Mouse (Mus musculus) small intestine, adult 2 months (tissue): ENCODE results near the gene Gimap8. TPM values are rescaled to one million over a fixed set of nuclear protein-coding genes. Genes with fewer than 3 reads are reported as not detected.

Experiments
- H3K27ac ChIP-seq: fragments of 200-500 bp; 2 replicates; pipeline ENCODE4 v1.5.1; 2012; ENCODE audit warnings: low read depth, low read length, control low read depth, inconsistent platforms; ENCODE audit not compliant: insufficient read depth
- H3K27me3 ChIP-seq: fragments of 200-500 bp; 2 replicates; pipeline ENCODE4 v1.6.1; 2012; ENCODE audit warnings: mild to moderate bottlenecking, moderate library complexity, low read length, inconsistent platforms; ENCODE audit not compliant: control insufficient read depth, insufficient read depth
- H3K36me3 ChIP-seq: fragments of 200-500 bp; 2 replicates; pipeline ENCODE4 v1.6.1; 2012; ENCODE audit warnings: mild to moderate bottlenecking, low read length, control low read depth, inconsistent platforms; ENCODE audit not compliant: control insufficient read depth, insufficient read depth
- H3K4me1 ChIP-seq: fragments of 200-500 bp; 2 replicates; pipeline ENCODE4 v1.6.1; 2012; ENCODE audit warnings: low read length, inconsistent platforms, mixed read lengths; ENCODE audit not compliant: control insufficient read depth, insufficient read depth, insufficient read length
- H3K4me3 ChIP-seq: fragments of 200-500 bp; 2 replicates; pipeline ENCODE4 v1.5.1; 2012; ENCODE audit warnings: low read depth, mild to moderate bottlenecking, control low read depth, inconsistent platforms, low read length, moderate library complexity
- CTCF ChIP-seq: fragments of 200-500 bp; IDR thresholded peaks from 2 replicates; pipeline ENCODE4 v1.5.1; 2012; ENCODE audit warnings: low read depth, mild to moderate bottlenecking, control low read depth, inconsistent platforms, low read length, moderate library complexity, mixed read lengths; ENCODE audit not compliant: insufficient replicate concordance, insufficient read length; ENCODE audit errors: extremely low read depth
- POLR2A ChIP-seq: fragments of 200-500 bp; IDR thresholded peaks from 2 replicates; pipeline ENCODE4 v1.6.1; 2012; ENCODE audit warnings: low read depth, mild to moderate bottlenecking, control low read depth, inconsistent platforms, low read length, moderate library complexity
- WGBS: fragments of 180-500 bp; shearing (Covaris S2); methylation state at CpG from one replicate; pipeline ENCODE4 v1.1.7; 2018; 5-methylcytosine and 5-hydroxymethylcytosine counted together
- polyA plus RNA-seq: library from polyadenylated mRNA; depleted of rRNA; stranded (reverse); fragments of >200 nt; gene quantifications from 2 replicates; pipeline ENCODE4 v1.2.3, GENCODE M21; 2012

Gene Gimap8
- polyA plus RNA-seq, 1 experiment: 1.5 TPM

GRCm38 (mm10) chr6:48648779-48649178, 1.7 kb downstream of the Gimap8 start:
- no peak overlapping the region for H3K27ac ChIP-seq
- peaks cover 6% of the 10 kb centered on the region for H3K4me1 ChIP-seq
- WGBS: 90% methylated on average over 4 of the region's 4 CpGs
- TF ChIP-seq CTCF: no peak
- TF ChIP-seq POLR2A: no peak
- H3K4me3 ChIP-seq: no peak overlapping the region
- H3K27me3 ChIP-seq: no peaks in the 10 kb centered on the region
- peaks cover 2% of the 10 kb centered on the region; the same call in 1 of the 2 replicates for H3K36me3 ChIP-seq

- WGBS: 91% methylated on average over 9 of the region's 9 CpGs
- H3K4me1 ChIP-seq: peaks cover 6% of the 10 kb centered on the region
- H3K4me3 ChIP-seq: no peak overlapping the region
- no peaks in the 10 kb centered on the region for H3K27me3 ChIP-seq
- no peak for TF ChIP-seq POLR2A
- TF ChIP-seq CTCF: no peak
- no peak overlapping the region for H3K27ac ChIP-seq
- peaks cover 2% of the 10 kb centered on the region; the same call in 1 of the 2 replicates for H3K36me3 ChIP-seq
Observed at GRCm38 (mm10) chr6:48650041-48650440, 3.0 kb downstream of the Gimap8 start.

- no peak for TF ChIP-seq CTCF
- TF ChIP-seq POLR2A: no peak
- no peak overlapping the region for H3K4me3 ChIP-seq
- no peak overlapping the region for H3K27ac ChIP-seq
- H3K27me3 ChIP-seq: no peaks in the 10 kb centered on the region
- no peaks in the 10 kb centered on the region for H3K36me3 ChIP-seq
- H3K4me1 ChIP-seq: no peaks in the 10 kb centered on the region
- 80% methylated on average over 5 of the region's 5 CpGs for WGBS
Observed at GRCm38 (mm10) chr6:48658721-48659120, 11.7 kb downstream of the Gimap8 start.

DNA sequence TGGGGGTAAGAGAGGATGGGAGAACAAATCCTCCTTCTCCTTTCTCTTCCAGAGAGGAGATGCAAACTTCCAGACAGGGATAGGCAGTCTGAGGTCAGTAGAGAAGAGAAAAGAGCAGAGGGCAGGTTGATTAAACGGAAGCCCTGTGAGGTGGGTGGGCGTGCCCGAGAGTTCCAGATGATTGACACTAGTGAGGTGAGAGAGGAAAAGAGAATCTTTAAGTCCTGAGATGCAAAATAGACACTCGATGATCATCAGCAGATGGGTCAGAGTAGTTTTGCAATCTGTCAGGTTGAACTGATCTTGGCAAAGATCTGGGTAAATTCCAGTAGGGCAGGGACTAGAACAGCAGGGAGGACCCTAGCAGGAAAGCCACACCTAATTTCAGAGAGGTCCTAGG, 17.7 kb downstream of the Gimap8 start:
- Histone ChIP-seq H3K27ac (no peak overlapping the region), H3K4me1 (peaks cover 8% of the 10 kb centered on the region), H3K27me3 (no peaks in the 10 kb centered on the region), H3K36me3 (no peaks in the 10 kb centered on the region), H3K4me3 (no peak overlapping the region)
- WGBS: 49% methylated on average over 4 of the region's 4 CpGs
- TF ChIP-seq CTCF: no peak

- WGBS: 97% methylated on average over 9 of the region's 9 CpGs
- H3K27ac ChIP-seq: no peak overlapping the region
- no peak overlapping the region for H3K4me3 ChIP-seq
Observed at GRCm38 (mm10) chr6:48665471-48665870, 18.4 kb downstream of the Gimap8 start.

GRCm38 (mm10) chr6:48666159-48666586, 19.1 kb downstream of the Gimap8 start:
- no peaks in the 10 kb centered on the region for H3K27me3 ChIP-seq
- peaks cover 8% of the 10 kb centered on the region for H3K4me1 ChIP-seq
- no peak overlapping the region for H3K27ac ChIP-seq
- 7% methylated on average over 7 of the region's 7 CpGs for WGBS
- H3K36me3 ChIP-seq: no peaks in the 10 kb centered on the region
- H3K4me3 ChIP-seq: no peak overlapping the region
- TF ChIP-seq POLR2A (no peak), CTCF (no peak)

More at GRCm38 (mm10) chr6:48665471-48665870, 18.4 kb downstream of the Gimap8 start:
- Histone ChIP-seq H3K4me1 (peaks cover 8% of the 10 kb centered on the region), H3K36me3 (no peaks in the 10 kb centered on the region), H3K27me3 (no peaks in the 10 kb centered on the region)
- no peak for TF ChIP-seq POLR2A
- TF ChIP-seq CTCF: no peak

DNA sequence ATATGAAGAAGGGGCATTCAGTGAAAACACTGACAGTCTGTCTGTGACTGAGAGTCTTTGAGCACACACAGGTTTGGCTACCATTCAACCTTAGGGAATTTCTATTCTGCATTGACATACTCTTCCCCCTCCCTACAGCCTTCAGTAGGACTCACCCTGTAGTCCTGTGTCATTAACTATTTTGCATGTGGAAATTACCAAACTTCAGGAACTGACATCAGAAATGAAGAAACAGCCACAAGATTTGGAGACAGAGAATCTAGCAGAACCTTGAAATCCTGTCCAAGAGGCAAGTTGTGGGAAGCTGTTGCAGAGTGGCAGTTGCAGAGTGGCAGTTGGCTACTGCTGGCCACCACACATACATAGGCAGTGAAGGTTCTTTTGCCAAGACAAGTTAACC, 21.0 kb downstream of the Gimap8 start:
- Histone ChIP-seq H3K4me1 (peaks cover 8% of the 10 kb centered on the region), H3K36me3 (no peaks in the 10 kb centered on the region), H3K27ac (no peak overlapping the region), H3K27me3 (no peaks in the 10 kb centered on the region), H3K4me3 (no peak overlapping the region)
- TF ChIP-seq POLR2A (no peak), CTCF (no peak)
